Mouse (Mus musculus) naive thymus-derived CD4-positive, alpha-beta T cell, adult 2 months (primary cell): ENCODE results near the gene Gm26741.

Experiments
- DNase-seq: peaks from one replicate; pipeline ENCODE4 v3.0.0-alpha.2; 2011; ENCODE audit warnings: low read depth

Gm26741 gene

GRCm38 (mm10) chr10:52358467-52358866 is at the start of gene Gm26741:
Gene Gm26741, plus strand, starts transcription at chr10:52358767.
- no peak for DNase-seq

DNA sequence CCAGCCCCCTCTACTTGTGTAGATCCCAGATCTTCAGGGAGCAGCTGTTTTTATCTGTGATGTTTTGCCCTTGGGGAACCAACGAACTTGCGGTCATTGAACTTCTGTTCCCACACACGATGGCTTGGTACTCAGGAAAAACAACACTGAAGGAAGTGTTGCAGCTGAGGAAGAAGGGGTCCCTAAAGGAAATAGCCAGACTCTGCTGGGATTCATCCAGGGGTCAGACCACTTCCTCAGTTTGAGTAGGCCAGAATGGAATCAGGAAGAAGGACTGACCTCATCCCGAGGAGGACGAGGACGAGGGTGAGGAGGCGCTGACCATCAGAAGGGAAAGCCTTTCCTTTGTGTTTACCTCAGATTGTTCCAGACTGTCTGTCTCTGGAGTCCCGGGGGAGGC is 49.4 kb upstream of the Gm26741 start:
- no peak for DNase-seq

GRCm38 (mm10) chr10:52319506-52320286 is 38.9 kb upstream of the Gm26741 start:
- no peak for DNase-seq

- DNase-seq = no peak
These were observed 36.6 kb upstream of the Gm26741 start for GRCm38 (mm10) chr10:52321918-52322317.

DNA sequence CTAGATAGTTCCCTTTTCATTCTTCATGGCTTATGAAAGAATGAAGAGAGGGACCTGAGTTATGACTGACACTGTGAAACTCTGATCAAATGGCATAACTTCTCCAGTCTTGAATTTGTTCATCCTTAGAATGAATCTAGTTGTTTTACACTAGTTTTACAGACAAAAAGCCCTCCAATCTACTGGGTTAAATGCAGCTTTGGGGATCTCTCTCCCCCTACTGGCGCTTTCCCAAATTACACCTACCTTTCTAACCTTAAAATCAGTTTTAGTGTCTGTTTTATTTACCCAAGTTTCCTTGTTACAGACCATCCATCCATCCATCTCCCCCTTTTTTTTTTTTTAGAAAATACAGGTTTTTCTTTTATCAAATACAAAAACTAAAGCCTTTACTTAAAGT is 27.6 kb upstream of the Gm26741 start:
- peak; percentile 39 for DNase-seq

- peak; percentile 8 for DNase-seq
These were observed 15.2 kb upstream of the Gm26741 start for GRCm38 (mm10) chr10:52343324-52343723.

DNA sequence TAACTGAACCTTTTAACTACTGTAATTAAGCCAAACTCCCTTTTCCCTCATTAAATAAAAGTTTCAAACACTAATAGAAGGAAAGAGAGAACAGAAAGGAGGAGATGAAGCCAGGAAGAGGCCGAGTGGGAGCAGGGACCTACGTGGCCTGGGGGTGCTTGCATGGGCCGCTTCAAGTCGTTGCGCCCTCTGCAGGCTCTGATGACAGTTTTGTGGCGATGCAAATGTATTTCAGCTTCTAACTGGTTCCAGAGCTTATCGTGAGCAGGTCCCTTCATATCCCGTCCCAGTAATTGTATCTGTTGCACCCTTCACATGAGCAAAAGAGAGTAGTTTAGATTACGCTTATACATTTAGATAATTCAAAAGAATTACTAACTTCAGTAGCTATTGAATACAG is 5.4 kb upstream of the Gm26741 start:
- DNase-seq = no peak

GRCm38 (mm10) chr10:52360241-52360735 is 1.7 kb downstream of the Gm26741 start:
- no peak for DNase-seq

DNA sequence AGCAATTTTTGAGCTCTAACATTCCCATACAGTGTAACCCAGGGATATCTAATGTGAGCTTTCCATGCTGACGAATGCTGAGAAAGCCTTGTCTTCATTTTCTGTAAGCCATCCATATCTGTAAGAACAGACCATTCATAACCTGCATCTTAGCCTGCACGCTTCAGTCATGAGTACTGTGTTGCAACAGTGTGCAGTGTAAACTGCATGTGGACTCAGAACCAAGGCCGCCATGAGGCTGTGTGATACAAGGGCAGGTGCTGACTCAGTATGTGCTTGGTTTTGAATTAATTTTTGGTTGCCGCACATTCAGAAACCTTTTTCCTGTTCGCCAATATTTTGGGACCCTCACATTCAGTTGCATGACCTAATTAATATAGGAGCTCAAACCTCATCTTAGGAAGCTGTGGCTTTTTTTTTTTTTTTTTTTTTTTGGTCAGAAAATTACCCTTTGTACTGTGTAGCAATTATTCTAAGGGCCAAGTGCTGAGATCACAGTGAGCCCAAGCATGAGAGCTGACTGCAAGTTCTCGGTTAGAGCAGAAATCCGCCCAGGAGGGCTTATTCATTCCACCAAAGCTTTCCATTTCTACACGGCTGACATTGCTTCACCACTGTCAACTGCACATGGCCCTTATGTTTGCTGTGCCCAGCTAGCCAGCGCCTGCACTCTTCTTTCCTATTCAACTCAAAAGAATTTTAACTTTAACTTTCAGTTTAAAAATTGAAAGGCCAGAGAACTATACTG is 2.5 kb downstream of the Gm26741 start:
- no peak for DNase-seq

DNA sequence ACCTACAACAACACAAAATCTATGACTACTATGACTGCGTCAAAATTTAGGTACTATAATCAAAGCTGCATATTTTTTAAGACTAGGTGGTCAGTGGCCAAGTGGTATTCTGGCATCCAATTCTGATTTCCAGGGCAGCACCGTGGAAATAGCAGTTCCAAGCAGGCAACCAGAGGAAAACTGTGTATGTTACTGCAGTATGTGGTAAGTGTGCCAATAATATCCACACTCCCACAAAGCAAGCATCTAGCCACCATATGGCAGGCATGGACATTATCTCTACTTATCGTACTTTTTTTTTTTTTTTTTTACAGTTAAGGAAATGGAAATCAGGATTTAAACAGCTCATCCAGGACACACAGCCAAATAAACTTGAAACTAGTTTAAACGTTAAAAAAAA is 9.8 kb downstream of the Gm26741 start:
- no peak for DNase-seq

- no peak for DNase-seq
These were observed 15.3 kb downstream of the Gm26741 start for GRCm38 (mm10) chr10:52373834-52374233.

DNA sequence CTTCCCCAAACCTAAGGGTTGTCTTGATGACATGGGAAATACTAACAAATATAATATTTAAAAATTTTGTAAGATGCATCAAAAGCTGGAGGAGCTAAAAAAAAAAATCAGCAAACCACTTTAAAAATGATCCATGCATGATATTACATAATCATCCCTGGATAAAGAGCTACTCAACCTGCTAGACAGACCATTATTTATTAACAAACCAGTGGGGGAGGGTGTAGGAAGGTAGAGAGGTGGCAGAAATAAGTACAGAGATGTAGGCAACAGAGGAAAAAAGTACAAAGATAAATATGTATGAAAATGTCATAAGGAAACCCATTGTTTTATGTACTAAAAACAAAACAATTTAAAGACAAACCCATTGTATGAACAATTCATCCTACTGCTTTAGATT is 16.1 kb downstream of the Gm26741 start:
- no peak for DNase-seq

- DNase-seq = no peak
These were observed 17.9 kb downstream of the Gm26741 start for GRCm38 (mm10) chr10:52376422-52376821.

DNA sequence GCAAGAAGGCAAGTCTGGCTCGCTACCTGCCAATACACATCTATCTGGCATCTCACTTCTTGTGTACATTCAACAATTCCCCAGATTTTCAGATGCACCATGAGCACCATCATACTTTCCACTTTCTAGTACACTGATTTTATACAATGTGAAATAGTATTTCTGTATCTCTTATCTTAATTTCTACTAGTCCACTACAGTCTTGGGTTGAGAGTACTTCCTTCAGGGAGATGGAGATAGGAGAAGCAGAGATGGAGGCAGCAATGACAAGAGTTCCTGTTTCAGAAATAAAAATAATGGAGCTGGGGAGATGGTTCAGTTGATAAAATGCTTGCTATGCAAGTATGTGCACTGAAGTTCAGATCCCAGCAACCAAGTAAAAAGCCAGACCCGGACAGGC is 19.2 kb downstream of the Gm26741 start:
- no peak for DNase-seq

GRCm38 (mm10) chr10:52381321-52381801 is 22.8 kb downstream of the Gm26741 start:
- DNase-seq = peak; percentile 49

- DNase-seq = peak; percentile 98
These were observed 23.5 kb downstream of the Gm26741 start, which contains the start of gene Gopc for GRCm38 (mm10) chr10:52381845-52382591. Gene Gopc, minus strand, starts transcription at chr10:52382124.

GRCm38 (mm10) chr10:52383022-52383421 is 24.5 kb downstream of the Gm26741 start:
- no peak for DNase-seq

- no peak for DNase-seq
These were observed 25.0 kb downstream of the Gm26741 start for GRCm38 (mm10) chr10:52383522-52383921.

- DNase-seq = peak; percentile 69
These were observed 26.4 kb downstream of the Gm26741 start for GRCm38 (mm10) chr10:52384823-52385610.

DNA sequence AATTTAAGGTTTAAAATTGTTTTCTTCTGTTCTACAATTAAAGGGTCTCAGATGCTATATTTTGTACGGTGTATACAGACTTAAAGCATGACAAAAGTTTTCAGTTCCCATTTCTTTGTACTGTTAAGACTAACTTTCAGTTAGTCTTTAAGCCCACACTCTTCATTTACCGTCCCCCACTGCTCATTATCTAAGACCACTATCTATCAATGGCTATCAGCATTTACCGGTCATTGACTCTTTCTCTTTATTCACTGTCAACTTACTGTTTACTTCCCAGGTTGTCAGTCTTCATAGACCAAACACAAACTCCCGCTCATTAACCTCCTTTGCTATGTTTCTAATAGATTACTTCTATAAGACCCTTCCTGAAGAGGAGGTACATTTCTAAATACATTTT is 28.6 kb downstream of the Gm26741 start:
- no peak for DNase-seq

GRCm38 (mm10) chr10:52388922-52389430 is 30.4 kb downstream of the Gm26741 start, which contains the start of gene Nepn:
Gene Nepn, plus strand, starts transcription at chr10:52388972.
- DNase-seq = no peak
